Mouse (Mus musculus) small intestine, adult 2 months (tissue): ENCODE results near the gene Nup153.

Source experiments
- CTCF ChIP-seq: fragments of 200-500 bp; IDR thresholded peaks from 2 replicates; pipeline ENCODE4 v1.5.1; 2012; ENCODE audit warnings: low read depth, mild to moderate bottlenecking, control low read depth, inconsistent platforms, low read length, moderate library complexity, mixed read lengths; ENCODE audit not compliant: insufficient replicate concordance, insufficient read length; ENCODE audit errors: extremely low read depth
- POLR2A ChIP-seq: fragments of 200-500 bp; IDR thresholded peaks from 2 replicates; pipeline ENCODE4 v1.6.1; 2012; ENCODE audit warnings: low read depth, mild to moderate bottlenecking, control low read depth, inconsistent platforms, low read length, moderate library complexity

GRCm38 (mm10) chr13:46736479-46736865 is 8.7 kb upstream of the Nup153 start:
- no peak for TF ChIP-seq CTCF
- no peak for TF ChIP-seq POLR2A
